Mouse (Mus musculus): ENCODE data around the gene Lix1l. TPM values are rescaled to one million over a fixed set of nuclear protein-coding genes. Genes with fewer than 3 reads are reported as not detected.

Gene Lix1l
- polyA plus RNA-seq, 1 experiment from 2014 or later = 6.9 TPM

Other genes starting within 250 kb of the Lix1l start
- 0.25 TPM in 1 of 2 replicates, not detected in the other for gene BC107364, start 148.8 kb upstream of the Lix1l start, polyA plus RNA-seq (2015; fragmentation: Nextera tagmentation; extraction: Ambion mirVana)
- gene Hfe2, start 76.0 kb upstream of the Lix1l start, polyA plus RNA-seq (2015; fragmentation: Nextera tagmentation; extraction: Ambion mirVana) = 0.37 and 0.69 TPM in 2 replicates
- gene Txnip, start 43.2 kb upstream of the Lix1l start, polyA plus RNA-seq (2015; fragmentation: Nextera tagmentation; extraction: Ambion mirVana) = 191 and 197 TPM in 2 replicates
- gene Gm16253, start 24.2 kb upstream of the Lix1l start, polyA plus RNA-seq (2015; fragmentation: Nextera tagmentation; extraction: Ambion mirVana) = 1.3 TPM in 2 replicates
- 32.1 and 35.8 TPM in 2 replicates for gene Polr3gl, start 7.0 kb upstream of the Lix1l start, polyA plus RNA-seq (2015; fragmentation: Nextera tagmentation; extraction: Ambion mirVana)
- 2.2 and 2.3 TPM in 2 replicates for gene Ankrd34a, start 4.5 kb upstream of the Lix1l start, polyA plus RNA-seq (2015; fragmentation: Nextera tagmentation; extraction: Ambion mirVana)
- 129 and 156 TPM in 2 replicates for gene Rbm8a, start 28.8 kb downstream of the Lix1l start, polyA plus RNA-seq (2015; fragmentation: Nextera tagmentation; extraction: Ambion mirVana)
- 56.4 and 60.6 TPM in 2 replicates for gene Pex11b, start 34.2 kb downstream of the Lix1l start, polyA plus RNA-seq (2015; fragmentation: Nextera tagmentation; extraction: Ambion mirVana)
- gene Gm42957, start 34.3 kb downstream of the Lix1l start, polyA plus RNA-seq (2015; fragmentation: Nextera tagmentation; extraction: Ambion mirVana) = 0.05 and 0.21 TPM in 2 replicates
- 0.85 and 1.2 TPM in 2 replicates for gene Itga10, start 44.4 kb downstream of the Lix1l start, polyA plus RNA-seq (2015; fragmentation: Nextera tagmentation; extraction: Ambion mirVana)
- gene Ankrd35, start 69.0 kb downstream of the Lix1l start, polyA plus RNA-seq (2015; fragmentation: Nextera tagmentation; extraction: Ambion mirVana) = 1.2 and 1.6 TPM in 2 replicates
- gene Pias3, start 95.2 kb downstream of the Lix1l start, polyA plus RNA-seq (2015; fragmentation: Nextera tagmentation; extraction: Ambion mirVana) = 62.1 and 72.3 TPM in 2 replicates
- gene Nudt17, start 107.4 kb downstream of the Lix1l start, polyA plus RNA-seq (2015; fragmentation: Nextera tagmentation; extraction: Ambion mirVana) = 12.0 and 12.2 TPM in 2 replicates
- 44.5 and 45.3 TPM in 2 replicates for gene Polr3c, start 126.5 kb downstream of the Lix1l start, polyA plus RNA-seq (2015; fragmentation: Nextera tagmentation; extraction: Ambion mirVana)
- gene Rnf115, start 126.5 kb downstream of the Lix1l start, polyA plus RNA-seq (2015; fragmentation: Nextera tagmentation; extraction: Ambion mirVana) = 56.6 and 57.3 TPM in 2 replicates
- gene Pdzk1, start 228.1 kb downstream of the Lix1l start, polyA plus RNA-seq (2015; fragmentation: Nextera tagmentation; extraction: Ambion mirVana) = 224 and 245 TPM in 2 replicates
- 0.12 TPM in 1 of 2 replicates, not detected in the other for gene Cd160, start 228.2 kb downstream of the Lix1l start, polyA plus RNA-seq (2015; fragmentation: Nextera tagmentation; extraction: Ambion mirVana)

All from kidney, embryonic 16.5 days (tissue).